Mouse (Mus musculus) heart, embryonic 10.5 days (tissue): Measurements from ENCODE around the gene Lipi. TPM values are rescaled to one million over a fixed set of nuclear protein-coding genes. Genes with fewer than 3 reads are reported as not detected.

Experiments
- DNase-seq: peaks from one replicate; pipeline ENCODE4 v3.0.0-alpha.2; 2017; ENCODE audit warnings: low spot score
- H3K27ac ChIP-seq: fragments of 300-500 bp; sonication (generic); 2 replicates; pipeline ENCODE4 v1.5.1; 2016; ENCODE audit warnings: mild to moderate bottlenecking
- H3K27me3 ChIP-seq: fragments of 300-500 bp; sonication (generic); 2 replicates; pipeline ENCODE4 v1.6.1; 2016; ENCODE audit warnings: mild to moderate bottlenecking; ENCODE audit not compliant: poor library complexity, insufficient read depth, severe bottlenecking
- H3K36me3 ChIP-seq: fragments of 300-500 bp; sonication (generic); 2 replicates; pipeline ENCODE4 v1.6.1; 2016; ENCODE audit warnings: mild to moderate bottlenecking, moderate library complexity
- H3K4me1 ChIP-seq: fragments of 300-500 bp; sonication (generic); 2 replicates; pipeline ENCODE4 v1.6.1; 2016; ENCODE audit warnings: mild to moderate bottlenecking
- H3K4me3 ChIP-seq: fragments of 300-500 bp; sonication (generic); 2 replicates; pipeline ENCODE4 v1.5.1; 2016; ENCODE audit warnings: mild to moderate bottlenecking, moderate library complexity
- H3K9me3 ChIP-seq: fragments of 300-500 bp; sonication (generic); 2 replicates; pipeline ENCODE4 v1.6.1; 2016; ENCODE audit warnings: mild to moderate bottlenecking, moderate library complexity
- WGBS: fragments of 180-500 bp; shearing (Covaris S2); methylation state at CpG from one replicate; pipeline ENCODE4 v1.1.7; 2016; 5-methylcytosine and 5-hydroxymethylcytosine counted together
- polyA plus RNA-seq: library from polyadenylated mRNA; unstranded; fragments of >200 nt; fragmentation: Nextera tagmentation; extraction: Ambion mirVana; gene quantifications from 2 replicates; pipeline ENCODE4 v1.2.1, GENCODE M21; 2016

The Lipi gene
- polyA plus RNA-seq, 1 experiment from 2014 or later = not detected

DNA sequence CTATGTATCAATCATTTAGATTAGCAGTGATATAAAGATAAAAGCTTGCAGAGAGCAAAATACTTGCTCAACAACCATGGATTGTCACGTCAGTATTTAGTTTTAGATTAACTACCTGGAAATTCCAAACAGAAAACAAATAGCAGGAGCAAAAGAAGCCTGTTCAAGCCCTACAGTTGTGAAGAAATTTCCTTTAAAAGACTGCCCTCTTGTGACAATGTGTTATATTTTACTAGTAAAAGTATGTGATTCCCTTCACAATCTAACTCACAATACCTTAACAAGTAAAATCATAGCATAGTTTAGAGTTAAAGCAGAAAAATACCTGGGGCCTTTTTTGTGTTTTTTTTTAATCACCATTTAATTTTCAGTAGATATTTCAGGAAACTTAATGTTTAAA, 54.2 kb downstream of the Lipi start:
- H3K4me3 ChIP-seq = no peak overlapping the region
- 19% methylated on average over 1 of the region's 1 CpGs for WGBS
- no peaks in the 10 kb centered on the region for H3K9me3 ChIP-seq
- no peaks in the 10 kb centered on the region for H3K4me1 ChIP-seq
- DNase-seq = no peak
- H3K27ac ChIP-seq = no peak overlapping the region
- H3K36me3 ChIP-seq = no peaks in the 10 kb centered on the region
- H3K27me3 ChIP-seq = no peaks in the 10 kb centered on the region

DNA sequence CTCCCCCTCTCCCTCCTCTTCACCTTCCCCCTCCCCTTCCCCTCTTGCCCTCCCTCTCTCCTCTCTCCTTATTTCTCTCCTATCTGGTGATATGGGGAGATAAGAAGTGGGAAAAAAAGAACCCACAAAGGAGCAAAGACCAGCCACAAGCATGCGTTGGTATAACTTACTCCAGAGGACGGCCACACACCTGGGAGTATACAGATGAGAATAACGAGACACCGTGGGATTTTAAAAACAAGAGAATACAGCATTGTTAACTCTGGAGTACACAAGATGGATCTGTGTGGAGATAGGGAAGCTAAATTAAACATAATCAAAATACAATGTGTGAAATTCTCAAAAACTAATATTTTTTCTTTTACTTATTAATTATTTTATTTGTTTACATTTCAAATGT, 89.3 kb downstream of the Lipi start:
- no peak overlapping the region for H3K4me3 ChIP-seq
- no peaks in the 10 kb centered on the region for H3K36me3 ChIP-seq
- H3K4me1 ChIP-seq = no peaks in the 10 kb centered on the region
- no peaks in the 10 kb centered on the region for H3K9me3 ChIP-seq
- WGBS = 85% methylated on average over 4 of the region's 4 CpGs
- H3K27ac ChIP-seq = no peak overlapping the region
- no peak for DNase-seq
- no peaks in the 10 kb centered on the region for H3K27me3 ChIP-seq

Other genes with a start within 250 kb of the Lipi start
- gene Rbm11, start 6.8 kb upstream of the Lipi start, polyA plus RNA-seq = 0.28 and 0.41 TPM in 2 replicates
- gene Hspa13, start 181.0 kb upstream of the Lipi start, polyA plus RNA-seq = 21.5 and 23.4 TPM in 2 replicates